Mouse (Mus musculus) C2C12 (cell line): ENCODE measurements around the gene Gm11444.

Experiments used
- CEBPB ChIP-seq: IDR thresholded peaks from one replicate; pipeline ENCODE4 v1.6.1; 2011; ENCODE audit warnings: low read depth, mild to moderate bottlenecking, control low read depth, moderate library complexity
- CTCF ChIP-seq: IDR thresholded peaks from one replicate; pipeline ENCODE4 v1.5.1; 2011; ENCODE audit not compliant: control insufficient read depth, insufficient read depth, insufficient read length
- MAX ChIP-seq: IDR thresholded peaks from one replicate; pipeline ENCODE4 v1.6.1; 2011; ENCODE audit warnings: mild to moderate bottlenecking, control low read depth
- MYOD1 ChIP-seq: IDR thresholded peaks from one replicate; pipeline ENCODE4 v1.6.1; 2011; ENCODE audit warnings: low read depth; ENCODE audit not compliant: control insufficient read depth, insufficient read length
- MYOG ChIP-seq: IDR thresholded peaks from one replicate; pipeline ENCODE4 v1.6.1; 2011; ENCODE audit not compliant: control insufficient read depth, insufficient read length; ENCODE audit errors: extremely low read depth
- USF1 ChIP-seq: IDR thresholded peaks from one replicate; pipeline ENCODE4 v1.6.1; 2011; ENCODE audit warnings: low read depth, mild to moderate bottlenecking, control low read depth, moderate library complexity

- TF ChIP-seq CEBPB, result no peak
- no peak for TF ChIP-seq CTCF
- no peak for TF ChIP-seq MYOD1
- no peak for TF ChIP-seq MAX
- no peak for TF ChIP-seq USF1
- no peak for TF ChIP-seq MYOG
Measured at GRCm38 (mm10) chr11:85799856-85800255, 50.3 kb downstream of the Gm11444 start.
